Mouse (Mus musculus): ENCODE measurements at regions not wholly inside any gene's neighbourhood (a gene's known extent, or its start where the extent isn't known, plus 50 kb on each side); places are given as distances from the start of the nearest gene placed in this dataset.
"Not testable (repeated sequence)": the region's sequence is repeated elsewhere in the genome, so short reads cannot be mapped to it uniquely, and the experiment has no call there.

DNA sequence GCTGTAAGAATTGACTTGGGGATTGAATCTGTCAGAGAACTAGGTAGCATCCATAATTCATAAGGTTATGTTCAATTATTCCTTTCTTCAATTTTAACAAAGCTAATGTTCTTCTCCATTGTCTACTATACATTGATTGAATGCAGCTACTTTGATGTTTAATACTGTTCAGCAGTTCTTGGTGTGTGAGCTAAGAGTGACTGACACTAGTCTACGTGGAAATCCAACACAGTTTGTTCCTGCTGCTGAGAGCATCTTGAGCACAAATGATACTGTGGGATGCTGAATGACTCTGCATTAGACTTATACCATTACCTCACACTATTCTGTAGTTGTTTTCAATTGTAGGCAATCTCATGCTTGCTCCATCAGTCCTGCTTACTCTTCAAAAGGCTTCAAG, 249.4 kb upstream of the Akr1e1 start:
- no peak for DNase-seq (ENCODE audit: low spot score in 2 of 2)

GRCm38 (mm10) chr13:4839481-4839880, 230.5 kb upstream of the Akr1e1 start:
- not testable (repeated sequence) for DNase-seq (ENCODE audit: low spot score in 2 of 2)

- no peak for DNase-seq (ENCODE audit: low spot score in 2 of 2)
Observed at GRCm38 (mm10) chr13:4826756-4827155, 217.8 kb upstream of the Akr1e1 start.

DNA sequence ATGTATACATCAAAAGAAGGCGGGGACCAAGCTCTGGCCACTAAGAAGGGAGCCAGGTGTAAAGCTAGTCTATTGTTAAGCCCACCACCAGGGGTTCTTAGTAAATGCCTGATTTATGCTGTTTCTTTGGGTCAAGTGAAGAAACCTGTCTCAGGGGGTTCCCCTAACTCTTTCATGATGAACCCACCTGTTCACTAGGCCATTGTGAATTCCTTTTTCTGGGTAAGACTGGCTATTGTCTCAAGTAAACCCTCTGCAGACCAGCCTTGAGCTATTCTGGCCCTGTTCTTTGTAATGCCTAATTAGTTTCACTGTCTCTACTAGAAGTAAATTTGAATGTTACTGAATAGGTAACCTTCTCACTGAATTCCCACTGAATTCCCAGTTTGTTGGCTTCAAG, 216.8 kb upstream of the Akr1e1 start:
- DNase-seq (ENCODE audit: low spot score in 2 of 2) = not testable (repeated sequence)

GRCm38 (mm10) chr13:4806876-4807275, 197.9 kb upstream of the Akr1e1 start:
- DNase-seq (ENCODE audit: low spot score in 2 of 2) = no peak

- DNase-seq (ENCODE audit: low spot score in 2 of 2) = no peak
Observed at GRCm38 (mm10) chr13:4800666-4801065, 191.7 kb upstream of the Akr1e1 start.

- DNase-seq (ENCODE audit: low spot score in 2 of 2) = no peak
Observed at GRCm38 (mm10) chr13:4791139-4791538, 182.2 kb upstream of the Akr1e1 start.

GRCm38 (mm10) chr13:4790414-4790813, 181.4 kb upstream of the Akr1e1 start:
- DNase-seq (ENCODE audit: low spot score in 2 of 2) = no peak

DNA sequence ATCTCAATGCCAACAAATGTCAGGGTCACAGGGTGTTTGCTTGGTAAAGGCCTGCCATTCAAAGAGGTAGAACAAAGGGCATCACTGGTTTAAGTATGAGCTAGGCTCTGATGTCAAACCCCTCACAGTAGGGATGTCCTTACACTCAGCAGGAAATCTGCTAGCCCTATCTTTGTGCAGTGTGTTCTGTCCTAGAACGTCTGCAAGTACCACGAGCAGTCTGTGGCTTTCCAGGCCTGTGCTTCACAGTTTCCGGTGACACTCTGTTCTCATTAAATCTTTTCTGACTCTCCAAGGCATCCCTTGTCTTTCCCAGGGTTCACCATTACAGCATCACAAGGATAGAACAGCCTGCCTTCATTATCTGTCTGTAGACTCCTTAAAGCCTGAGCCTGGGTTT, 174.3 kb upstream of the Akr1e1 start:
- DNase-seq (ENCODE audit: low spot score in 2 of 2) = no peak

- not testable (repeated sequence) for DNase-seq (ENCODE audit: low spot score in 2 of 2)
Observed at GRCm38 (mm10) chr13:4778264-4778823, 169.4 kb upstream of the Akr1e1 start.

- peak in 1 of 2 experiments; percentile 19 for DNase-seq (ENCODE audit: low spot score in 2 of 2)
Observed at GRCm38 (mm10) chr13:4776855-4777254, 167.9 kb upstream of the Akr1e1 start.

DNA sequence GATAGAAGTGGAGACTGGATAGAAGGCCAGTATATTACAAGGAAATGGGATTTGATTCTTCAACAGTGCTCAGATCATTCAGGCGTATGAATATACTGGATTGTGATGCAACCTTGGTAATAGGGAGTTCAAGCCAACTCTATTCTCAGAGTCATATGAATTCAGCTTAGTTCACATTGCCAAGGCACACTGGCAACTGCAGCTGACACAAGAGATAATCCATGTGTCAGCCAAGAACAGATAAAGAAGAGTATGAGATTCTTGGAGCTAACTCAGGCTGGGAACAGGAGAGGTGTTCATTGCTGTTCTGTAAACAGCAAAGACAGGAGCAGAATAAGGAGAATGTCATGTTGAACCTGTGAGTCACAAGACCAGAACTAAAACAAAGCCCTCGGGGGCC, 163.3 kb upstream of the Akr1e1 start:
- DNase-seq (ENCODE audit: low spot score in 2 of 2) = no peak

DNA sequence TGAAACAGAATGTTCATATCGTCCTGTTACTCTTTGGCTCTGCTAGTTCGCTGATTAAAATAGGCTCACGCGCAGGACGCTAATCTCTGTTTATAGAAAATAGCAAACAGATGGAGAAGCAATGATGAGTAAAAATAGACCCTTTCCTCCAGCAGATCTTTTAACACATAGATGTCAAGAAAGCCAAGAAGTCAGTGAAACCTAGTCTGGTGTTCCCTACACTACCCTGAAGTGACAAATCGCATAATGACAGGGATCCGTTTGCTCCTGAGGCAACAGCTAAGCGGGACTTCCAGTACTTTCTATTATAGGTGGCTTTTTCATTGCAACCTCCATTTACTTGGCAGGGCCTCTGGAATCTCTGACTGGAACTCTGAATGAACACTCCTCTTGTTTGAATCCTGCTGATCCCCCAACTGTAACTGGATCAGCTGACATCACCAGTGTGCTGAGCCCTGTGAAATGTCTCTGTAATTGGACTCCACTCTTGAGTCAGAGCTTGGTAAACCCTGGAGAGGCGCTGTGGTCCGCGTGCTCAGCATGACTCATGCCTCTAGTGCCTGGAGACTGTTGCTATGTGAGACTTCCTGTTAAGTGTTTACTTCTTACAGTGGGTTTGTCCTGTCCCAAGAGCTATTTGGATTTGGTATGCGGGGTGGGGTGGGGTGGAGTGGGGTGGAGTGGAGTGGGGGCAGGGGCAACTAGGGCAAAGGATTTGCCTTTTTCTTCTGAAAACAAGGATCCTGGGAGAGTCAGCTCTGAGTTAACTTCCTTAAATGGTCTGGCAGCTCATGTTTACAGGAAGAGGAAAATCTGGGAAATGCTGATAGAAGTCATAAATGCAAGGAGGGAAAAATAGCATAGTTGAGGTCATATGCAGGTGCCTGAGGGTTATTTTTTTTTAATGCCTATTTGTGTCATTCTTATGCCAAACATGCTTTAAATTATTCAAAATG, 162.4 kb upstream of the Akr1e1 start:
- peak in 1 of 2 experiments; percentile 44 for DNase-seq (ENCODE audit: low spot score in 2 of 2)

GRCm38 (mm10) chr13:4759965-4760364, 151.0 kb upstream of the Akr1e1 start:
- no peak for DNase-seq (ENCODE audit: low spot score in 2 of 2)

GRCm38 (mm10) chr13:4756529-4756928, 147.6 kb upstream of the Akr1e1 start:
- DNase-seq (ENCODE audit: low spot score in 2 of 2) = no peak

- no peak for DNase-seq (ENCODE audit: low spot score in 2 of 2)
Observed at GRCm38 (mm10) chr13:4742930-4743329, 134.0 kb upstream of the Akr1e1 start.

DNA sequence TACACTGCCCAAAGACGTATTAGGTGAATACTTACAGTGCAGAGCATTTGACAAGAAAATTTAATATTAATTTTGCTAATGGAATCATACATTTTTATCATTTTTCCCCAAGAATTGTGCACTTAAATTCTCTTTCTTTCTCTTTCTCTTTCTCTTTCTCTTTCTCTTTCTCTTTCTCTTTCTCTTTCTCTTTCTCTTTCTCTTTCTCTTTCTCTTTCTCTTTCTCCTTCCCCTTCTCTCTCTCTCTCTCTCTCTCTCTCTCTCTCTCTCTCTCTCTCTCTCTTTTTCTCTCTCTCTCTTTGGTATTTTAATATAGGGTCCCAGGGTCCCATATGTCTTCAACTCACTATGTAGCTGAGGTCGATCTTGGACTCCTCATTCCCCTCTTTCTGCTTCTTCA, 107.3 kb upstream of the Akr1e1 start:
- DNase-seq (ENCODE audit: low spot score in 2 of 2) = not testable (repeated sequence)

- no peak for DNase-seq (ENCODE audit: low spot score in 2 of 2)
Observed at GRCm38 (mm10) chr13:4714724-4715123, 105.8 kb upstream of the Akr1e1 start.

- DNase-seq (ENCODE audit: low spot score in 2 of 2) = no peak
Observed at GRCm38 (mm10) chr13:4712698-4713097, 103.7 kb upstream of the Akr1e1 start.

GRCm38 (mm10) chr13:4699591-4699990, 90.6 kb upstream of the Akr1e1 start:
- not testable (repeated sequence) for DNase-seq (ENCODE audit: low spot score in 2 of 2)

DNA sequence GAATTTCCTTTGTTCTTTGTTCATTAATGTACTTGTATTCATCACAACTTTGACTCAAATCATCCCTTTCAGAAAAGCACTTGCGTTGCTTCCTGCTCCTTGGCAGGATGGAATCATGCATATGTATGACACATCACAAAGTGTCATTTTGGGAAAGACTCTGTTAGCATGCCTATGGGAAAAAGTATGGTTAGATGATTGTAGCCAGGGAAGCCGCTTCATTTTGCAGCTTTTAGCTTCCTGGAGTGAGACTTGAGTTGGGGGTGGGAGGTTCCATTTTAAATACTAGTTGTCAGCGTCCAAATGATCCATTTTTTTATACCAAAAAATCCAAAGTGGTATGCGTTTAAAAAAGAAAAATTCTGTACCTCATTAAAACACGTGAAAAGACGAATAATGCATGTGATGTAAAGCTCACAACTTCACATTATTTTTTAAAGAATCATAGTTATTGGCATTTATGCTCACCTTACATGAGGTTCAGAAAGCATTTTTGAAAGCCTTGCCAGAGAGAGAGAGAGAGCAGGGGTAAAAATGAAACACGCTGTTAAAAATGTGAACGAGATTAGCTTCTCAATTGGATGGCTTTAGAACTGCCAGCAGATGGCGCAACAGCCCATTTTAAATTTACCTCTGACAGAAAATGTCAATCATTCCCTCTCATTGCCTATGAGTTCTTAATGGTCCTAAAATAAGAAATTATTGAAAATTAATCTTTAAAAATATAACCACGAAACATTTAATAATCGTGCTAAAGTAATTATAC, 57.6 kb upstream of the Akr1e1 start:
- DNase-seq (ENCODE audit: low spot score in 2 of 2) = no peak

DNA sequence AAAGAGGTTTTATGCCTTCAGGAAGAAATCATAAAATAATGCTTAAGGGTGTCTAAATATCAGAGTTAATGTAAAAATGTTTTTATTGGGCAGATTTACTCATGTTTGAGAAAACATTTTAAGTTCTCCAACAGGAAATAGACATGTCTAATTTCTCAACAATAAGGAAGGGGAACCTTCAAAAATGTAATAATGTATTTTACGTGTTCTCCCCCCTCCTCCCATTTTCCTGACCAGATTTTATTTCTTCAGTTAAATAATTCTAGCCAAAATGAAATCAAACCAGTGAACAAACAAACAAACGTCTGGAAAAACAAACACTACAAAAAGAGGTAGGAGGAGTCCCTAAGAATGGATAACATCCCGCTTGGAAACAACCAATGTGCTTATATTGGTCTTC, 54.4 kb upstream of the Akr1e1 start:
- no peak for DNase-seq (ENCODE audit: low spot score in 2 of 2)
